Mouse (Mus musculus) embryonic fibroblast, embryonic 13.5 days (primary cell): Measurements from ENCODE around the gene Galnt18.

Experiments
- CTCF ChIP-seq: IDR thresholded peaks from 2 replicates; pipeline ENCODE4 v1.5.1; 2011; ENCODE audit warnings: mild to moderate bottlenecking, control low read depth, low read length, moderate library complexity, borderline replicate concordance; ENCODE audit not compliant: insufficient read depth
- POLR2A ChIP-seq: IDR thresholded peaks from 2 replicates; pipeline ENCODE4 v1.6.1; 2011; ENCODE audit warnings: low read depth, mild to moderate bottlenecking, control low read depth, low read length, moderate library complexity

GRCm38 (mm10) chr7:111516882-111517281, 262.9 kb downstream of the Galnt18 start:
- TF ChIP-seq CTCF (no peak), POLR2A (no peak)
